Mouse (Mus musculus): ENCODE data around the gene Retn.

GRCm38 (mm10) chr8:3671980-3672491, 16.5 kb downstream of the Retn start, which contains the start of gene Fcor:
- TF ChIP-seq GATA1 (IDR thresholded peaks at IDR 0.05; ENCODE audit: borderline replicate concordance, low read length) (no peak), FLI1 (IDR thresholded peaks at IDR 0.05; ENCODE audit: low read length) (no peak)

Measured in megakaryocyte, embryonic 14.5 days (primary cell).